Comparison of ENCODE assay signal across 8 mouse cellular contexts in genomic region chr2:21964027-21964605, GRCm38 (mm10).
DNase-seq lines count a peak whose midpoint lies in the region; ATAC-seq and TF ChIP-seq lines count a peak whose summit lies in the region.

No protein-coding gene starts in this region.

- in situ Hi-C loops in CH12.LX (cut with MboI; ENCODE audit: low pct_ligation_motif_present, low pct_unique_long_range_greater_than_20kb, low sequenced_read_pairs) = loop anchor here (25.0 kb wide), 1 partner anchor 898 kb away; no protein-coding TSS in a partner anchor

- dilution Hi-C loops in CH12.LX (cut with MboI; ENCODE audit: extremely low pct_ligation_motif_present, extremely low pct_unique_long_range_greater_than_20kb, low sequenced_read_pairs) = no loop called here

- H3K27ac ChIP-seq in CH12.LX (ENCODE audit: insufficient read depth, low read depth) = no peak overlapping the region
- no peak overlapping the region for H3K27ac ChIP-seq in layer of hippocampus, adult 2 months

- no peak for TF ChIP-seq EP300 in CH12.LX (IDR thresholded peaks at IDR 0.05; ENCODE audit: low read length)

- ATAC-seq in erythroblast, adult 5-6 weeks (replicated peaks; ENCODE audit: low FRiP score, poor library complexity, severe bottlenecking) = peak; percentile 69

- no peak overlapping the region for H3K9ac ChIP-seq in CH12.LX (ENCODE audit: insufficient read depth, low read depth)

- no peaks in the 10 kb centered on the region for H3K79me2 ChIP-seq in CH12.LX (replicated peaks; ENCODE audit: control insufficient read depth, extremely low read depth, insufficient read depth, poor library complexity, severe bottlenecking)

- H3K4me2 ChIP-seq in CH12.LX (ENCODE audit: insufficient read depth, low read depth, poor library complexity, severe bottlenecking) = peak overlapping the region; percentile 61

- peaks cover 0 to 7% of the 10 kb centered on the region in 2 experiments; a peak in 1 of 4 replicates for H3K4me1 ChIP-seq in CH12.LX (ENCODE audit: control insufficient read depth in 1 of 2, insufficient read depth in 2 of 2)

- H3K27me3 ChIP-seq in CH12.LX (replicated peaks) = no peaks in the 10 kb centered on the region

- TF ChIP-seq POLR2A in CH12.LX (IDR thresholded peaks at IDR 0.05; ENCODE audit: low read depth, low read length) = no peak

- no peak for TF ChIP-seq CTCF in CH12.LX (conservative IDR thresholded peaks at IDR 0.05 in 1 of 2, IDR thresholded peaks at IDR 0.05 in 1 of 2; ENCODE audit: low read depth in 2 of 2, low read length in 2 of 2)
- TF ChIP-seq CTCF in layer of hippocampus, adult 2 months (conservative IDR thresholded peaks at IDR 0.05) = no peak

- DNase-seq in cerebellum, adult 9-10 months = peak; percentile 4
- no peak for DNase-seq in cerebellum, adult 11-12 months
- DNase-seq in CH12.LX (ENCODE audit: extremely low read depth) = no peak
- DNase-seq in layer of hippocampus, adult 2 months (ENCODE audit: low spot score in 2 of 2) = peak; percentile 12 to 23
- DNase-seq in neural tube, embryonic 10.5 days (ENCODE audit: extremely low spot score, low spot score) = peak; percentile 52
- no peak for DNase-seq in testis, postnatal 10 days (ENCODE audit: low spot score)
- no peak for DNase-seq in T-cell, adult 2 months (ENCODE audit: low spot score)

- no peaks in the 10 kb centered on the region for H3K9me3 ChIP-seq in CH12.LX (replicated peaks; ENCODE audit: low read length)

- no peak for TF ChIP-seq RAD21 in CH12.LX (IDR thresholded peaks at IDR 0.05; ENCODE audit: low read depth, low read length)

- no peaks in the 10 kb centered on the region for H3K36me3 ChIP-seq in CH12.LX (replicated peaks in 1 of 2; ENCODE audit: control insufficient read depth in 1 of 2, insufficient read depth in 1 of 2, low read length in 1 of 2)

- H3K4me3 ChIP-seq in CH12.LX (replicated peaks in 1 of 3; ENCODE audit: low read depth in 2 of 3, low read length in 2 of 3, poor library complexity in 1 of 3) = no peak overlapping the region
- no peak overlapping the region; the same call in 1 of the 2 replicates for H3K4me3 ChIP-seq in layer of hippocampus, adult 2 months

TF ChIP-seq in CH12.LX, 34 proteins besides CTCF, POLR2A, EP300 and RAD21:
- TF ChIP-seq MEF2A (IDR thresholded peaks at IDR 0.05; ENCODE audit: borderline replicate concordance, low read depth, low read length) (no peak), GABPA (IDR thresholded peaks at IDR 0.05; ENCODE audit: insufficient replicate concordance, low read depth, low read length) (no peak), NELFE (IDR thresholded peaks at IDR 0.05; ENCODE audit: low read depth, low read length) (no peak), ELF1 (IDR thresholded peaks at IDR 0.05; ENCODE audit: low read depth, low read length) (no peak), KAT2A (IDR thresholded peaks at IDR 0.05; ENCODE audit: insufficient replicate concordance, low read length) (no peak)

Comparison
In these comparisons a context has a peak if more than half of its experiments do, and no peak if none do; other contexts are left out.
1. DNase-seq: peak in cerebellum, adult 9-10 months (single experiment), layer of hippocampus, adult 2 months (2 of 2) and neural tube, embryonic 10.5 days (single experiment); none in cerebellum, adult 11-12 months (single experiment), CH12.LX (single experiment), testis, postnatal 10 days (single experiment) and T-cell, adult 2 months (single experiment).